Mouse (Mus musculus) heart, adult 8-10 months (tissue): Measurements from ENCODE around the gene Cldn24. TPM values are rescaled to one million over a fixed set of nuclear protein-coding genes. Genes with fewer than 3 reads are reported as not detected.

Experiments
- DNase-seq: peaks from one replicate; pipeline ENCODE4 v3.0.0; 2022; ENCODE audit warnings: low spot score
- total RNA-seq, 4 experiments: library from RNA; stranded (reverse); gene quantifications; 2 replicates each; pipeline ENCODE4 v1.2.4; 2022

The Cldn24 gene
- total RNA-seq, 4 experiments from 2014 or later = not detected

GRCm38 (mm10) chr8:47826911-47827310 lies 5.0 kb downstream of the Cldn24 start:
- DNase-seq = no peak

- no peak for DNase-seq
Observed at GRCm38 (mm10) chr8:47832616-47833015, 10.7 kb downstream of the Cldn24 start.

DNA sequence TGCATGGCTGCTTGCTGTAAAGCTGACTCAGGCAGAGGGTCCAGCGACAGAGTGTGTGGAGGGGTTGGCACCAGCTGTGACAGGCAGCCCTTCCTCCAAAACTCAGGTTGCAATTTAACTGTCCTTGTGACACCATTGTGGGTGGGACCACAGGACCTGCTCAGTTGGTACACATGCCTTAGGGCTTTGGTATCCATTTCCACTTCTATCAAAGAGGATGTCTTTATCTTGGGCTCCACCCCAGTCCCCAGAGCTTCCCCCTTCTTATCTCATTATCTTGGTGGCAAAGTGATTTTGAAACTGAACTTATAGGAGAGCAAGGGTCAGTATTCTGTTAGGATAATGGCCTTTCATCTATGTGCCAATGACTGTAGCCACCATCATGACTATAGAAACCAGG lies 12.0 kb downstream of the Cldn24 start:
- no peak for DNase-seq

- no peak for DNase-seq
Observed at GRCm38 (mm10) chr8:47843063-47843462, 21.1 kb downstream of the Cldn24 start.

GRCm38 (mm10) chr8:47843651-47844050 lies 21.7 kb downstream of the Cldn24 start:
- no peak for DNase-seq

DNA sequence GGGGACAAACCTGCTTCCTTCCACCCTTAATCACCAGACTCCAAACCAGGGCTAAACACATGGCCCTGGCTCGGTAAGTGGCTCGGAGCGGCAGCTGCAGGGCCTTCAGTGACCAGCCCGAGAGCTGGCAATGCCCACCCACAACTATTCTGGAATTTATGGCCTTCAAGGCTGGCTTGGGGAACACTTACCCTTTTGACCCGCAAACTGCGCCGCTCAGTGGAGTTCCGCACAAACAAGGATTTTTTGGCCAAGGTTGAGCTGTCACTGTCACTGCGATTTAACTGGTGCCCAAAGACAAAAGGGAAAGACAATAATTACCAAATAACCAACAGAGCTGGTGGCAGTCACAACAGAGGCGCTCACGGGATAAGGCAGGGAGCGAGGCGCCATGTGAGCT lies 24.0 kb downstream of the Cldn24 start:
- DNase-seq = no peak

- no peak for DNase-seq
Observed at GRCm38 (mm10) chr8:47847161-47847560, 25.2 kb downstream of the Cldn24 start.

- no peak for DNase-seq
Observed at GRCm38 (mm10) chr8:47847931-47848330, 26.0 kb downstream of the Cldn24 start.

GRCm38 (mm10) chr8:47849842-47850241 lies 27.9 kb downstream of the Cldn24 start:
- DNase-seq = no peak

DNA sequence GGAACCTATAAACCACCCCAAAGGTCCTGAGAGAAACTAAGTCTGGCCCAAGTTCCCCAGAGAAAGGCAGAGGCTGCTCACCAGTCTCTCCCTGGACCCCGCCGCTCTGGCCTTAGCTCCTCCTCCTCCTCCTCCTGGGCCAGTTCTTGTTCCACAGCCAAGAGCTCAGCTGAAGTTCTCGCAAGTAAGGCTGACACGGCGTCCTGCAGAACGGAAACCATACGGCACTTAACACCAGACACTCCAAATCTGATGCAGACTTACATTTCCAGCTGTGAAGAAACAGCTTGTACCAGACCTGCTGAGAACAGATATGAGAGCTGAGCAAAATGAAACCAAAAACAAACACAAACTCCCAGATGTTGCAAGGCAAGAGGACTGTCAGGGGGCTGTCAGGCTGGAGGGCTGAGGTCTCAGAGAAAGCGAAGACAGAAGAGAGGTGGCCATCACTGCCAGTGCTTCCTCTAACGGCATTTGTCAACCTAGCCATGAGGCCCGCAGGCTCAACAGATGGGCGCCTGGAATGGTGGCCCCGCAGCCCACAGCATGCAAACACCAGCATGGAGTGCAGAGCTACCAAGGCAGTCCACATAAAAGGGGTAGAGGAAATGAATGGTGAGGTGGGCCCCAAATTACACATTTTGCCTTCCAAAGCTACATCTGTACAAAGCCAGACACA lies 30.0 kb downstream of the Cldn24 start:
- peak; percentile 65 for DNase-seq

DNA sequence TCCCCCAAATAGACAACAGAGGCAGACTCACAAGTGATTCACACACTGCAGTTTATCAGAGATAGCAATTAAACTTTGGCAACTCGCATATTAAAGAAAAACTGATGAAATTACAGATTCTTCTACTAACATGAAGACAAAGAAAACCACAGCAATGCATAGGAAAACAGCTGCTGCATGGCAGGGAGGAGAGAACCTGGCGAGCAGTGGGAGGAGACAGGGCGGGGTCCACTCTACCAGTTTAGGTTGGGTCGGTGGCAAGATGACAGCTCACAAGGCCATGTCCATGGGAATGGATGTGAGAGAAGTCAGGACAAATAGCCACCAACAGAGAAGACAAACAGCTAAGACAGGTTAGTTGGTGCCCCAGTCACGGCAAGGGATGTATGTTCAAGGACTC lies 30.8 kb downstream of the Cldn24 start:
- no peak for DNase-seq

DNA sequence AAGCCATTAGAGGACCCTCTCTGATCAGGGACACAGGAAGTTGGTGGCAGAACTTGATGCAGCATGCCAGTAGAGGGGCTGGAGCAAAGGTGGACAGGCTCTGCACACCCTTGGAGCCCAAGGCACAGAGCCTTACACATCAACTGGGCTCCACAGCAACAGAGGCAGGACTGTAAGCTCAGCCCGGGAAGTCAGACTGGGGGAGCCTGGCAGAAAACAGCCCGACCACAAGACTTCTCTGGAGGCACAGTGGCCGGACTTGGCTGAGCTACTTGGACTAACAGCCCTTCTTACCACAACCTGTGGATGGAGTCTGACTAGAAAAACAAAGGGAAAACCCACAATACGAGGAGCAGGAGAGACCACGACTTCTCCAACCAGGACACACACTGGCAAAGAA lies 31.4 kb downstream of the Cldn24 start:
- no peak for DNase-seq

DNA sequence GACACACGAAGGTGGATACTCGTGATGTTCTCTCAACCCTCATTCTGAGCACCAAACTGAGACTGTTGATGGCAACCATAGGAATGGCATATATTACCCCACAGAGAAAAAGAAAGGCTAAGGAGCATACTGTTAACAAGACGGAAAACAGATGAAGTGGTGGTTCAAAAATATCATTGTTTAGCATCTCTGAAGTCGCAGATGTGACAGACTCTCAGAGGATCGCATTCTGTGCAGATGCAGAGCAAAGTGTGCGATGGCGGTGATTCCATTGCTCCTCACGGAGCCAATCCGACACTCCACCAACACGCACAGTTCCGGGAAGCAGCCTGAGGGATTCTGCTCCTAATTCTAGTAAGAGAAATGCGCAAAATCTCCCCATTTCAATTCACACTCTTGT lies 37.3 kb downstream of the Cldn24 start:
- DNase-seq = no peak

DNA sequence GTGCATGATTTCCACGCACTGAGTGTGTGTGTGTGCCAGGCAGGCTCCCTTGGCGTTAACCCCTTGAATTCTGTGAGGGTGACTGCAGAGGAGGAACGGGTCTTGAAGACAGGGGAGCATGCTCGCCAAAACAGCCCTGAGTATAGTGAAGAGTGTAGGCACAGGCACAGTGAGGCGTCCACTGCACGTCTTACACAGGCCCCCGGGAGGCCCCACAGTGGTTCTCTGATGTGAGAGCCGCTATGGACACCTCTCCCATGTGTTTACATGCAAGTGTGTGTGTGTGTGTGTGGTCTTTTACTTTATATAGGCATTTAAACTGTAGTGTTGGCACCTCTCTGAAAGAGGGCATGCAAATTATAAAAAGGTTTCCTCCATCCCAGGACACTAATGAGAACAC lies 44.6 kb downstream of the Cldn24 start:
- no peak for DNase-seq

DNA sequence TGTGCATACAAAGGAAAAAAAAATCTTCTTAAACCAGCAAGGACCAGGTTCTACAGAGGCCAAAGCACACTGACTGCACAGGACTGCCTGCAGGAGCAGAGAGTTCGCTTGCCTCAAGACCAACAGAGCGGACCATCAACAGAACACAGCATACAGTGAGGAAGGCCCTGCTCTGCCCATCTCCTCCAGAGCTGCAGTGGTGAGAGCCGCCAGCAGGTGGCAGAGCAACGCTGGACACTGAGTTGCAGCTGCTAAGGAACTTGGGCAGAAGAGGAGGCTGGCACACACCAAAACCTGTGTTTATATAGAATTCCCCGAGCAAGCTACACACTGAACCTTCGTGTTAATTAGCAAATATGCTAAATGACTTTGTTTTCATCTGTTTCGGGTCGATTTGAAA lies 45.1 kb downstream of the Cldn24 start:
- DNase-seq = peak; percentile 82

Other genes starting within 250 kb of the Cldn24 start
- 1 to 10 TPM; 5.4 to 6.7 (median 5.5) TPM for gene Ing2, start 146.6 kb upstream of the Cldn24 start, total RNA-seq
- gene Cdkn2aip, start 108.2 kb upstream of the Cldn24 start, total RNA-seq = 1 to 10 TPM; 7.8 to 8.7 (median 8.6) TPM
- not detected for gene Cldn22, start 2.3 kb downstream of the Cldn24 start, total RNA-seq
- 10 to 100 TPM; 24.1 to 25.3 (median 24.6) TPM for gene Wwc2, start 168.8 kb downstream of the Cldn24 start, total RNA-seq